Mouse (Mus musculus) cerebellum, adult 9-10 months (tissue): ENCODE data around the gene Gm28510.
"Not testable (repeated sequence)": the region's sequence is repeated elsewhere in the genome, so short reads cannot be mapped to it uniquely, and the experiment has no call there.

ENCODE experiments used
- DNase-seq: peaks from one replicate; pipeline ENCODE4 v3.0.0; 2022

Gene Gm28510

DNA sequence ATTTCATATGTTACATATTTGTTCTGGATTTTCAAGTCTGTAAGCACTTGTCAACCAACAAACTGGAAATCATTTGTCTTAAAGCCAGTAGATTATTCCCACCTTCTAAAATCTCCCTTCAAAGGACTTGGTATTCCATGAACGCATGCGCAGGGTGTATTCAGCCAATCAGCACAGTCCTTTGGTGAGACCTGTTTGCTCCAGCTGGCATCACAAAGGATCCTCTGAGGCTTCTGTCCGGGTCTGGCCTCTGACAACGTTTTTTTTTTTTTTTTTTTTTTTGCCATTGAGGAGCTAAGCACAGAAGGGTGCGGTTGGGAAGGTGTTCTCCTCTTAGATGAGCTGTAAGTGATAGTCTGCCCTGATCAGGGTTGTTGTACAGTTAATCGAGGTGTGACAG lies at the start of gene Gm28510:
Gene Gm28510, plus strand, starts transcription at position 301 of the 400 bp plus-strand sequence.
- not testable (repeated sequence) for DNase-seq
